ENCODE assay signal across 8 mouse cellular contexts in genomic region chr19:55895807-55896420, GRCm38 (mm10).
DNase-seq lines count a peak whose midpoint lies in the region; ATAC-seq lines count a peak whose summit lies in the region.

No protein-coding gene starts in this region.

- H3K27me3 ChIP-seq in heart, embryonic 16.5 days (ENCODE audit: control insufficient read depth, insufficient read depth, low read length): no peaks in the 10 kb centered on the region
- peaks cover 89% of the 10 kb centered on the region for H3K27me3 ChIP-seq in hindbrain, embryonic 14.5 days (ENCODE audit: control insufficient read depth, insufficient read depth, low read length)
- peaks cover 30% of the 10 kb centered on the region; the same call in 1 of the 2 replicates for H3K27me3 ChIP-seq in midbrain, embryonic 12.5 days

- no peak for DNase-seq in heart, postnatal 4 days
- DNase-seq in hindbrain, embryonic 14.5 days (ENCODE audit: low spot score): no peak
- no peak for DNase-seq in cerebellum, adult 18-20 months
- DNase-seq in cerebellum, postnatal 4 days (ENCODE audit: low spot score in 2 of 2): no peak

- no peak for ATAC-seq in heart, embryonic 16.5 days (replicated peaks; ENCODE audit: extremely low read depth, insufficient read depth, low FRiP score)
- ATAC-seq in hindbrain, embryonic 14.5 days (ENCODE audit: low FRiP score): no peak
- 0 out of 2 replicates have a peak, but pooled peaks have one; percentile 20 for ATAC-seq in midbrain, embryonic 12.5 days (ENCODE audit: low FRiP score, low read depth)
- ATAC-seq in erythroid progenitor cell, adult 5-6 weeks (replicated peaks; ENCODE audit: low FRiP score, poor library complexity, severe bottlenecking): no peak

- no peaks in the 10 kb centered on the region for H3K9me3 ChIP-seq in heart, embryonic 16.5 days (replicated peaks; ENCODE audit: control insufficient read depth, low read length)
- no peaks in the 10 kb centered on the region for H3K9me3 ChIP-seq in hindbrain, embryonic 14.5 days (ENCODE audit: control insufficient read depth, low read length)
- no peaks in the 10 kb centered on the region for H3K9me3 ChIP-seq in midbrain, embryonic 12.5 days

- 44% methylated on average over 4 of the region's 4 CpGs for WGBS in heart, embryonic 16.5 days
- 7% methylated on average over 4 of the region's 4 CpGs for WGBS in hindbrain, embryonic 14.5 days
- WGBS in midbrain, embryonic 12.5 days: 2% methylated on average over 4 of the region's 4 CpGs

- H3K36me3 ChIP-seq in heart, embryonic 16.5 days (ENCODE audit: control insufficient read depth, insufficient read depth): no peaks in the 10 kb centered on the region
- H3K36me3 ChIP-seq in hindbrain, embryonic 14.5 days (replicated peaks; ENCODE audit: control insufficient read depth, insufficient read depth): no peaks in the 10 kb centered on the region
- no peaks in the 10 kb centered on the region for H3K36me3 ChIP-seq in midbrain, embryonic 12.5 days

- H3K27ac ChIP-seq in heart, embryonic 16.5 days (ENCODE audit: low read length): no peak overlapping the region
- no peak overlapping the region for H3K27ac ChIP-seq in brown adipose tissue, adult 24 weeks (replicated peaks; ENCODE audit: low read depth, low read length)
- peak overlapping the region; percentile 43; the same call in 1 of the 2 replicates for H3K27ac ChIP-seq in hindbrain, embryonic 14.5 days
- H3K27ac ChIP-seq in midbrain, embryonic 12.5 days (replicated peaks): peak overlapping the region; percentile 94

- peak overlapping the region; percentile 38 for H3K4me3 ChIP-seq in heart, embryonic 16.5 days (ENCODE audit: low read length)
- H3K4me3 ChIP-seq in brown adipose tissue, adult 24 weeks (ENCODE audit: insufficient read depth, low read depth, low read length): peak overlapping the region; percentile 40
- H3K4me3 ChIP-seq in hindbrain, embryonic 14.5 days (replicated peaks; ENCODE audit: low read length): peak overlapping the region; percentile 24; the same call in 1 of the 2 replicates
- peak overlapping the region; percentile 48 for H3K4me3 ChIP-seq in midbrain, embryonic 12.5 days

- peaks cover 16% of the 10 kb centered on the region; the same call in 1 of the 2 replicates for H3K4me1 ChIP-seq in heart, embryonic 16.5 days (ENCODE audit: control insufficient read depth, insufficient read depth, low read length)
- H3K4me1 ChIP-seq in brown adipose tissue, adult 24 weeks (ENCODE audit: control insufficient read depth, insufficient read depth, insufficient read length, low read length): peaks cover 11% of the 10 kb centered on the region
- H3K4me1 ChIP-seq in hindbrain, embryonic 14.5 days (replicated peaks; ENCODE audit: control insufficient read depth, insufficient read depth, low read length): peaks cover 12% of the 10 kb centered on the region; the same call in 1 of the 2 replicates
- H3K4me1 ChIP-seq in midbrain, embryonic 12.5 days: peaks cover 69% of the 10 kb centered on the region

- peak overlapping the region; percentile 65 for H3K4me2 ChIP-seq in heart, embryonic 16.5 days (ENCODE audit: low read depth, low read length)
- H3K4me2 ChIP-seq in hindbrain, embryonic 14.5 days (replicated peaks): peak overlapping the region; percentile 55
- peak overlapping the region; percentile 55 for H3K4me2 ChIP-seq in midbrain, embryonic 12.5 days (replicated peaks)

- H3K9ac ChIP-seq in heart, embryonic 16.5 days (ENCODE audit: low read length): peak overlapping the region; percentile 57
- no peak overlapping the region for H3K9ac ChIP-seq in hindbrain, embryonic 14.5 days
- H3K9ac ChIP-seq in midbrain, embryonic 12.5 days (replicated peaks): peak overlapping the region; percentile 73

Comparison
In these comparisons a context has a peak if more than half of its experiments do, and no peak if none do; other contexts are left out.
1. H3K27ac ChIP-seq: peak in hindbrain, embryonic 14.5 days (single experiment) and midbrain, embryonic 12.5 days (single experiment); none in heart, embryonic 16.5 days (single experiment) and brown adipose tissue, adult 24 weeks (single experiment).
2. Peak in every context shown above with its lines, with median percentiles within 50 percentile points of each other: H3K4me2 ChIP-seq and H3K4me3 ChIP-seq.